Mouse (Mus musculus): ENCODE data around the gene Ucp3.

DNA sequence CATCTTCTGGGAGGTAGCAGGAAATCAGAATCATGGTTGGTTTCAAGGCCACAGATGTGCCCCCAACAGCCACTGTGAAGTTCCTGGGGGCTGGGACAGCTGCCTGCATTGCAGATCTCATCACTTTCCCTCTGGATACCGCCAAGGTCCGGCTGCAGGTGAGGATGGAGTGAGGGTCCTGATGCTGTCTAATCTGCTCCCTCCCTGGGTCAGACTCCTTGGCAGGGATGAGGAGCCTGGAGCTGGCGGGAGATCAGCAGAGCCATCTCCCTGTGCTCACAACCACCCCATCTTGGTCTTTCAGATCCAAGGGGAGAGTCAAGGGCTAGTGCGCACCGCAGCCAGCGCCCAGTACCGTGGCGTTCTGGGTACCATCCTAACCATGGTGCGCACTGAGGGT lies 24.0 kb downstream of the Ucp3 start:
- TF ChIP-seq CTCF (IDR thresholded peaks at IDR 0.05; ENCODE audit: low read depth), result no peak
- TF ChIP-seq EP300 (optimal IDR thresholded peaks at IDR 0.05), result no peak
